Mouse (Mus musculus) spleen, adult 2 months (tissue): ENCODE data around the gene Mei4. TPM values are rescaled to one million over a fixed set of nuclear protein-coding genes. Genes with fewer than 3 reads are reported as not detected.

ENCODE experiments used
- DNase-seq, 2 experiments: peaks; one replicate each; pipeline versions ENCODE4 v3.0.0 to v3.0.0-alpha.2; 2012 to 2021; ENCODE audit warnings: low spot score in 2 of 2, low read depth in 1 of 2
- H3K27ac ChIP-seq: fragments of 200-500 bp; 2 replicates; pipeline ENCODE4 v1.5.1; 2012; ENCODE audit warnings: low read length, inconsistent platforms; ENCODE audit not compliant: insufficient read depth
- H3K27me3 ChIP-seq: fragments of 200-500 bp; 2 replicates; pipeline ENCODE4 v1.6.1; 2012; ENCODE audit warnings: mild to moderate bottlenecking, moderate library complexity, low read length, inconsistent platforms; ENCODE audit not compliant: control insufficient read depth, insufficient read depth
- H3K36me3 ChIP-seq: fragments of 200-500 bp; 2 replicates; pipeline ENCODE4 v1.6.1; 2012; ENCODE audit warnings: mild to moderate bottlenecking, low read length, inconsistent platforms; ENCODE audit not compliant: control insufficient read depth, insufficient read depth
- H3K4me1 ChIP-seq: fragments of 200-500 bp; 2 replicates; pipeline ENCODE4 v1.6.1; 2011; ENCODE audit warnings: inconsistent platforms; ENCODE audit not compliant: control insufficient read depth, insufficient read depth, insufficient read length
- H3K4me3 ChIP-seq: fragments of 200-500 bp; 2 replicates; pipeline ENCODE4 v1.5.1; 2011; ENCODE audit warnings: mild to moderate bottlenecking, inconsistent platforms; ENCODE audit not compliant: insufficient read depth, insufficient read length; ENCODE audit errors: extremely low read depth
- CTCF ChIP-seq: fragments of 200-500 bp; IDR thresholded peaks from 2 replicates; pipeline ENCODE4 v1.5.1; 2011; ENCODE audit warnings: mild to moderate bottlenecking, inconsistent platforms; ENCODE audit not compliant: insufficient read depth, insufficient read length, insufficient replicate concordance; ENCODE audit errors: extremely low read depth
- POLR2A ChIP-seq: fragments of 200-500 bp; IDR thresholded peaks from 2 replicates; pipeline ENCODE4 v1.6.1; 2011; ENCODE audit warnings: low read depth, low read length, inconsistent platforms
- whole genome bisulfite sequencing: fragments of 180-500 bp; shearing (Covaris S2); methylation state at CpG from one replicate; pipeline ENCODE4 v1.1.7; 2018; 5-methylcytosine and 5-hydroxymethylcytosine counted together
- polyA plus RNA-seq: library from polyadenylated mRNA; depleted of rRNA; stranded (reverse); fragments of >200 nt; gene quantifications from 2 replicates; pipeline ENCODE4 v1.2.3, GENCODE M21; 2012

Mei4 gene
- polyA plus RNA-seq, 1 experiment: not detected

DNA sequence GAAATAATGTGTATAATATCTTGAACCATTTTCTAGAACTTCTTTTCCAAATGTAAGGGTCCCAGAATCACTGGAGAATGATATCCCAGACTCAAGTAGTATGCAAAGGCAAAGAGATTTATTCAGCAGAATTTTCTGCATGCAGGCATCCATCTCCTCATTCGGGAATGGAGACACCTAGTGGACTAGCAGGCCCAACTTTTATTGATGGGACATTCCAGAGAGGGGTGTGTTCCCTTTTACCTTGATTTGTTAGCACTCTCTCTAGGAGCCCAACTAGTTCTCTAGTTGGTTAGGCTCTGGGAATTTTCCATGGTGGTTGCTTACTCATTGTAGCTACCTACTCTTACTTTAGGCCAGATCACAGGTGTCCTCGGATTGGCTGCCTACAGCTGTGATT lies 105.5 kb downstream of the Mei4 start:
- Histone ChIP-seq H3K36me3 (no peaks in the 10 kb centered on the region), H3K27me3 (no peaks in the 10 kb centered on the region), H3K4me3 (no peak overlapping the region), H3K4me1 (no peaks in the 10 kb centered on the region), H3K27ac (no peak overlapping the region)
- no peak for DNase-seq
- TF ChIP-seq POLR2A: no peak
- no peak for TF ChIP-seq CTCF
- WGBS: 67% methylated on average over 2 of the region's 2 CpGs

DNA sequence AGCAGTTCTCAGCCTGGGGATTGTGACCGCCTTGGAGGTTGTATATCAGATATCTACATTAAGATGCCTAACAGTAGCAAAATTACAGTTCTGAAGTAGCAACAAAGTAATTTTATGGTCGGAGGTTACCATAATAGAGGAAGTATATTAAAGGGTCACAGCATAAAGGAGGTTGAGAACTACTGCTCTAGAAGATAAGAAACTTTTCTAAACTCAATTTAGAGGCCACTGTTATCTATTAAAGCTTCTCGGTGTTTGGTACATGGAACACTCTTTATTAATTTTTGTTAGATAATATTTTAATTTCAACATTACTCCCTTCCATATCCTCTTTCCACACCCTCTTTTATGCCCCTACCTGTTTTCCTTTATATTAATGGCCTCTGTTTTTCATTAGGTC lies 119.0 kb downstream of the Mei4 start:
- no peaks in the 10 kb centered on the region for H3K36me3 ChIP-seq
- H3K27me3 ChIP-seq: no peaks in the 10 kb centered on the region
- H3K27ac ChIP-seq: no peak overlapping the region
- DNase-seq: no peak
- H3K4me1 ChIP-seq: no peaks in the 10 kb centered on the region
- H3K4me3 ChIP-seq: no peak overlapping the region
- no peak for TF ChIP-seq POLR2A
- no peak for TF ChIP-seq CTCF
- WGBS: 84% methylated on average over 3 of the region's 3 CpGs

GRCm38 (mm10) chr9:82012991-82013390 lies 149.5 kb downstream of the Mei4 start:
- 92% methylated on average over 3 of the region's 3 CpGs for WGBS
- TF ChIP-seq CTCF (no peak), POLR2A (no peak)
- Histone ChIP-seq H3K27me3 (no peaks in the 10 kb centered on the region), H3K4me3 (no peak overlapping the region), H3K36me3 (no peaks in the 10 kb centered on the region), H3K27ac (no peak overlapping the region), H3K4me1 (no peaks in the 10 kb centered on the region)
- no peak for DNase-seq

- DNase-seq: no peak
- Histone ChIP-seq H3K36me3 (no peaks in the 10 kb centered on the region), H3K4me3 (no peak overlapping the region), H3K27me3 (no peaks in the 10 kb centered on the region), H3K27ac (no peak overlapping the region), H3K4me1 (no peaks in the 10 kb centered on the region)
- 74% methylated on average over 1 of the region's 1 CpGs for WGBS
- TF ChIP-seq POLR2A (no peak), CTCF (no peak)
These were observed 179.1 kb downstream of the Mei4 start for GRCm38 (mm10) chr9:82042515-82043056.

GRCm38 (mm10) chr9:82044517-82044916 lies 181.0 kb downstream of the Mei4 start:
- WGBS: 79% methylated on average over 2 of the region's 2 CpGs
- Histone ChIP-seq H3K4me3 (no peak overlapping the region), H3K27me3 (no peaks in the 10 kb centered on the region), H3K36me3 (no peaks in the 10 kb centered on the region), H3K27ac (no peak overlapping the region), H3K4me1 (no peaks in the 10 kb centered on the region)
- no peak for TF ChIP-seq POLR2A
- no peak for TF ChIP-seq CTCF
- no peak for DNase-seq

GRCm38 (mm10) chr9:82073832-82074231 lies 210.4 kb downstream of the Mei4 start:
- no peak for TF ChIP-seq CTCF
- no peak for TF ChIP-seq POLR2A
- 66% methylated on average over 1 of the region's 1 CpGs for WGBS
- Histone ChIP-seq H3K4me1 (no peaks in the 10 kb centered on the region), H3K4me3 (no peak overlapping the region), H3K36me3 (no peaks in the 10 kb centered on the region), H3K27me3 (no peaks in the 10 kb centered on the region), H3K27ac (no peak overlapping the region)
- no peak for DNase-seq

GRCm38 (mm10) chr9:82075270-82075669 lies 211.8 kb downstream of the Mei4 start:
- DNase-seq: no peak
- H3K27ac ChIP-seq: no peak overlapping the region
- no peaks in the 10 kb centered on the region for H3K36me3 ChIP-seq
- 88% methylated on average over 2 of the region's 2 CpGs for WGBS
- no peaks in the 10 kb centered on the region for H3K27me3 ChIP-seq
- H3K4me1 ChIP-seq: no peaks in the 10 kb centered on the region
- TF ChIP-seq POLR2A (no peak), CTCF (no peak)
- no peak overlapping the region for H3K4me3 ChIP-seq
